Mouse (Mus musculus) bone marrow macrophage, adult 2 months (primary cell): Measurements from ENCODE around the gene Tmem86a.

Experiments
- CTCF ChIP-seq: IDR thresholded peaks from 2 replicates; pipeline ENCODE4 v1.5.1; 2012; ENCODE audit warnings: low read depth, mild to moderate bottlenecking, low read length, moderate library complexity
- POLR2A ChIP-seq: IDR thresholded peaks from 2 replicates; pipeline ENCODE4 v1.6.1; 2012; ENCODE audit warnings: mild to moderate bottlenecking, low read depth, low read length, borderline replicate concordance

GRCm38 (mm10) chr7:47100615-47101014 lies 50.2 kb downstream of the Tmem86a start:
- TF ChIP-seq POLR2A (no peak), CTCF (no peak)
